Comparison of ENCODE assay signal across 23 mouse cellular contexts in the genomic region with DNA sequence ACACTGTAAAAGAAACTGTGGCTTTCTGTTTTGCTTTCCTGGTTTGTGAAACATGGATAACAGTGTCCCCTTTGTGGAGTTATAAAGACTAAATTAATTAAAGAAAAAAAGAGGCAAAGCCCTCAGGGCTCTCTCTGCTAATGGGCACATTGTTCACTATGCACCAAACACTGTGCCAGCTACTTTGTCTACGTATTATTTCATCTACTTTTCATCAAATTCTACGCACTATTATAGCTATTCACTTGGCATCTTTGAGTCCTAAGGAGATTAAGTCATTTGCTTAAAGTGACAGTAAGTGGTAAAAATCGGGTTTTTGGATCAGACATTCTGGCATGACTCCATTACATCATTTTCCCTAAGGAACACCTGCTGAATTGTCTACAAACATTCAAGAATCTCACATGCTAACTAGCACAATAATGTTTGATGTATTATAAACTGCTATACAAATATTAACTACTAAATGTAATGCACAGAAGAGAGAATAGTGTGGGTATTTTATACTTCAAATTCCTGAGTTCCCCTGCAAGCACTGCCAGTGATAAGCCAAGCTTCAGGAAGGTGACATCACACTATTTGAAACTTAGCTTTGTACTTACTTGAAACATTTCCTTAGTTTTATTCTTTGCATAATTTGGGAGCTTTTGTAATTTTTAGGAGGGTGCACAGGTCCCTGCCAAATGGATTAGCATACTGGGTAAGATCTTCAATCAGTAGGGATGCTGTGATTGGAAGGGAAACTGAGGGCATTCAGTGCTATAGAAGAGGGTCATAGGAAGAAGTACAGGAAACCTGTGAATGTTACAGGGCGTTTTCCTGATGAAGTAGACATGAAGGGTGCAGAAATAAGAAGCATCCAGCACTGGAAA.
A peak's percentile ranks its signal among the peaks of the same experiment; 100 is the strongest.
DNase-seq lines count a peak whose midpoint lies in the region; ATAC-seq and TF ChIP-seq lines count a peak whose summit lies in the region.
"Had no signal": no experiment of that assay in that cellular context is flagged by ENCODE, and none has a peak within 500 bp of the region (broad histone marks: within the 10 kb centered on the region; RNA-seq: fewer than 3 reads in every experiment).

No protein-coding gene starts in this region.

- H3K4me1 ChIP-seq in midbrain, embryonic 14.5 days (ENCODE audit: control insufficient read depth, insufficient read depth, low read length): no peaks in the 10 kb centered on the region
- H3K4me1 ChIP-seq in midbrain, embryonic 10.5 days: no peaks in the 10 kb centered on the region
- no peaks in the 10 kb centered on the region; the same call in 1 of the 2 replicates for H3K4me1 ChIP-seq in forebrain, embryonic 14.5 days (ENCODE audit: control insufficient read depth, insufficient read depth, low read length)
- H3K4me1 ChIP-seq: heart, embryonic 10.5 days; heart, embryonic 13.5 days; hindbrain, embryonic 15.5 days had no signal

- no peaks in the 10 kb centered on the region for H3K36me3 ChIP-seq in midbrain, embryonic 14.5 days (ENCODE audit: control insufficient read depth, insufficient read depth, low read length)
- no peaks in the 10 kb centered on the region for H3K36me3 ChIP-seq in midbrain, embryonic 10.5 days
- no peaks in the 10 kb centered on the region for H3K36me3 ChIP-seq in forebrain, embryonic 14.5 days (ENCODE audit: control insufficient read depth, insufficient read depth, low read length)
- H3K36me3 ChIP-seq: heart, embryonic 10.5 days; heart, embryonic 13.5 days; hindbrain, embryonic 15.5 days had no signal

- peak; percentile 12 for DNase-seq in midbrain, embryonic 14.5 days
- no peak for DNase-seq in midbrain, embryonic 10.5 days (ENCODE audit: low spot score)
- DNase-seq in brain, embryonic 14.5 days (ENCODE audit: low read depth): peak; percentile 81
- DNase-seq in forebrain, embryonic 14.5 days (ENCODE audit: low spot score): peak; percentile 73
- DNase-seq in embryo, embryonic 10.5 days (ENCODE audit: low spot score): no peak
- no peak for DNase-seq in cerebellum, adult 9-10 months
- DNase-seq: adrenal gland, adult 8-10 months; adrenal gland, postnatal 25 days; cerebellum, adult 11 months; cerebellum, adult 2 months; cerebellum, postnatal 36 days; gastrocnemius, postnatal 10 days; gastrocnemius, postnatal 36 days; heart, adult 2 months; heart, postnatal 14 days; heart, postnatal 4 days; kidney, adult 8-10 months had no signal

- H3K27me3 ChIP-seq in midbrain, embryonic 14.5 days (ENCODE audit: control insufficient read depth, insufficient read depth, low read length): no peaks in the 10 kb centered on the region
- no peaks in the 10 kb centered on the region for H3K27me3 ChIP-seq in midbrain, embryonic 10.5 days (ENCODE audit: low read depth, poor library complexity, severe bottlenecking)
- no peaks in the 10 kb centered on the region for H3K27me3 ChIP-seq in forebrain, embryonic 14.5 days (replicated peaks; ENCODE audit: control insufficient read depth, insufficient read depth, low read length)
- H3K27me3 ChIP-seq: heart, embryonic 13.5 days; hindbrain, embryonic 15.5 days had no signal

- H3K4me3 ChIP-seq in midbrain, embryonic 14.5 days (replicated peaks; ENCODE audit: low read depth, low read length): no peak overlapping the region
- H3K4me3 ChIP-seq in midbrain, embryonic 10.5 days: no peak overlapping the region
- no peak overlapping the region for H3K4me3 ChIP-seq in forebrain, embryonic 14.5 days (ENCODE audit: low read depth, low read length)
- H3K4me3 ChIP-seq: heart, adult 2 months; heart, embryonic 10.5 days; heart, embryonic 13.5 days; hindbrain, embryonic 15.5 days had no signal

- no peak for TF ChIP-seq CTCF in brain, embryonic 14.5 days (IDR thresholded peaks at IDR 0.05; ENCODE audit: borderline replicate concordance, extremely low read depth, insufficient read depth, insufficient read length)

- no peak for TF ChIP-seq POLR2A in brain, embryonic 14.5 days (IDR thresholded peaks at IDR 0.05; ENCODE audit: borderline replicate concordance, extremely low read depth, insufficient read depth, insufficient read length, poor library complexity, severe bottlenecking)

- no peak overlapping the region for H3K4me2 ChIP-seq in midbrain, embryonic 14.5 days (ENCODE audit: low read length)
- no peak overlapping the region for H3K4me2 ChIP-seq in forebrain, embryonic 14.5 days (ENCODE audit: low read length)
- H3K4me2 ChIP-seq: heart, embryonic 13.5 days; hindbrain, embryonic 15.5 days had no signal

- H3K27ac ChIP-seq in midbrain, embryonic 14.5 days (replicated peaks; ENCODE audit: low read depth, low read length): no peak overlapping the region
- no peak overlapping the region for H3K27ac ChIP-seq in midbrain, embryonic 10.5 days (replicated peaks)
- H3K27ac ChIP-seq in forebrain, embryonic 14.5 days (ENCODE audit: low read depth, low read length): no peak overlapping the region
- H3K27ac ChIP-seq: heart, adult 2 months; heart, embryonic 10.5 days; heart, embryonic 13.5 days; hindbrain, embryonic 15.5 days had no signal

- no peak overlapping the region for H3K9ac ChIP-seq in midbrain, embryonic 14.5 days (replicated peaks; ENCODE audit: low read length)
- no peak overlapping the region for H3K9ac ChIP-seq in forebrain, embryonic 14.5 days (ENCODE audit: low read length)
- H3K9ac ChIP-seq: heart, embryonic 13.5 days; hindbrain, embryonic 15.5 days had no signal

- 48% methylated on average over 4 of the region's 4 CpGs for WGBS in midbrain, embryonic 14.5 days
- 77% methylated on average over 4 of the region's 4 CpGs for WGBS in midbrain, embryonic 10.5 days
- 13% methylated on average over 4 of the region's 4 CpGs for WGBS in forebrain, embryonic 14.5 days

- no peak for ATAC-seq in midbrain, embryonic 14.5 days (ENCODE audit: low FRiP score, low TSS enrichment)
- ATAC-seq in forebrain, embryonic 14.5 days: peak; percentile 94
- ATAC-seq: activated CD4-positive, CD25-positive, alpha-beta regulatory T cell, adult 4 months; CD4-positive, CD25-positive, alpha-beta regulatory T cell, adult 4 months; intestine, postnatal 0 days had no signal

- H3K9me3 ChIP-seq in midbrain, embryonic 14.5 days (ENCODE audit: control insufficient read depth, low read length): no peaks in the 10 kb centered on the region
- no peaks in the 10 kb centered on the region for H3K9me3 ChIP-seq in midbrain, embryonic 10.5 days (replicated peaks)
- H3K9me3 ChIP-seq in forebrain, embryonic 14.5 days (replicated peaks; ENCODE audit: control insufficient read depth, low read length): no peaks in the 10 kb centered on the region
- H3K9me3 ChIP-seq: heart, embryonic 10.5 days; heart, embryonic 13.5 days; hindbrain, embryonic 15.5 days had no signal

Comparison
In these comparisons a context has a peak if more than half of its experiments do, and no peak if none do; other contexts are left out.
1. DNase-seq: peak in midbrain, embryonic 14.5 days (single experiment), brain, embryonic 14.5 days (single experiment) and forebrain, embryonic 14.5 days (single experiment); none in midbrain, embryonic 10.5 days (single experiment), embryo, embryonic 10.5 days (single experiment) and cerebellum, adult 9-10 months (single experiment).